Mouse (Mus musculus): ENCODE data around the gene Gusb.

- no peak for TF ChIP-seq TCF12 (IDR thresholded peaks at IDR 0.05; ENCODE audit: insufficient read depth, poor library complexity, severe bottlenecking)
- no peak for TF ChIP-seq MAX (IDR thresholded peaks at IDR 0.05; ENCODE audit: low read depth)
- TF ChIP-seq MYOD1 (IDR thresholded peaks at IDR 0.05; ENCODE audit: control insufficient read depth in 1 of 3, insufficient read length in 2 of 3, low read depth in 2 of 3): no peak
- no peak for TF ChIP-seq POLR2A (IDR thresholded peaks at IDR 0.05; ENCODE audit: insufficient read length, low read depth)
- no peak for TF ChIP-seq MYOG (IDR thresholded peaks at IDR 0.05; ENCODE audit: control insufficient read depth in 1 of 3, insufficient read depth in 1 of 3, insufficient read length in 2 of 3, low read depth in 2 of 3)
- no peak for TF ChIP-seq CEBPB (IDR thresholded peaks at IDR 0.05; ENCODE audit: insufficient read depth, poor library complexity, severe bottlenecking)
- TF ChIP-seq USF1 (IDR thresholded peaks at IDR 0.05; ENCODE audit: low read depth): no peak
- no peak for TF ChIP-seq POLR2AphosphoS2 (IDR thresholded peaks at IDR 0.05; ENCODE audit: insufficient read length, low read depth)
- no peak for TF ChIP-seq E2F4 (IDR thresholded peaks at IDR 0.05; ENCODE audit: insufficient read depth)
Measured at GRCm38 (mm10) chr5:129971491-129971890, 31.4 kb downstream of the Gusb start.

Measured in myocyte (in vitro differentiated cells).